Mouse (Mus musculus) heart, embryonic 11.5 days (tissue): ENCODE data around the gene Sez6l2. TPM values are rescaled to one million over a fixed set of nuclear protein-coding genes. Genes with fewer than 3 reads are reported as not detected.

ENCODE experiments used
- ATAC-seq: fragments of 200-750 bp; cut with Nextera tagmentation; replicated peaks from 2 replicates; pipeline ENCODE4 v1.8.0; 2017; ENCODE audit warnings: moderate library complexity; ENCODE audit not compliant: insufficient number of reproducible peaks, low FRiP score, low TSS enrichment
- H3K27ac ChIP-seq: fragments of 300-500 bp; sonication (generic); 2 replicates; pipeline ENCODE4 v1.5.1; 2014; ENCODE audit warnings: mild to moderate bottlenecking, low read depth, low read length
- H3K27me3 ChIP-seq: fragments of 300-500 bp; sonication (generic); 2 replicates; pipeline ENCODE4 v1.6.1; 2014; ENCODE audit warnings: mild to moderate bottlenecking, low read length, mixed read lengths; ENCODE audit not compliant: control insufficient read depth, insufficient read depth
- H3K36me3 ChIP-seq: fragments of 300-500 bp; sonication (generic); 2 replicates; pipeline ENCODE4 v1.6.1; 2014; ENCODE audit warnings: mild to moderate bottlenecking, low read length, moderate library complexity, mixed read lengths; ENCODE audit not compliant: control insufficient read depth, insufficient read depth
- H3K4me1 ChIP-seq: fragments of 300-500 bp; sonication (generic); 2 replicates; pipeline ENCODE4 v1.6.1; 2014; ENCODE audit warnings: low read length; ENCODE audit not compliant: control insufficient read depth, insufficient read depth
- H3K4me2 ChIP-seq: fragments of 300-500 bp; sonication (generic); 2 replicates; pipeline ENCODE4 v1.6.1; 2014; ENCODE audit warnings: mild to moderate bottlenecking, moderate library complexity
- H3K4me3 ChIP-seq: fragments of 300-500 bp; sonication (generic); 2 replicates; pipeline ENCODE4 v1.5.1; 2014; ENCODE audit warnings: low read depth, low read length
- H3K9ac ChIP-seq: fragments of 300-500 bp; sonication (generic); 2 replicates; pipeline ENCODE4 v1.6.1; 2014; ENCODE audit warnings: mild to moderate bottlenecking, low read depth, low read length, moderate library complexity
- H3K9me3 ChIP-seq: fragments of 300-500 bp; sonication (generic); replicated peaks from 2 replicates; pipeline ENCODE4 v1.6.1; 2016; ENCODE audit warnings: low read length; ENCODE audit not compliant: control insufficient read depth
- WGBS: fragments of 180-500 bp; shearing (Covaris S2); extraction: QIAGEN DNeasy Blood & Tissue Kit; methylation state at CpG from one replicate; pipeline ENCODE4 v1.1.7; 2014; ENCODE audit not compliant: insufficient replicate concordance; 5-methylcytosine and 5-hydroxymethylcytosine counted together
- polyA plus RNA-seq: library from polyadenylated mRNA; unstranded; fragments of >200 nt; fragmentation: Nextera tagmentation; extraction: Ambion mirVana; gene quantifications from 2 replicates; pipeline ENCODE4 v1.2.1, GENCODE M21; 2014

Gene Sez6l2
- polyA plus RNA-seq, 1 experiment from 2014 or later: 0.20 TPM

DNA sequence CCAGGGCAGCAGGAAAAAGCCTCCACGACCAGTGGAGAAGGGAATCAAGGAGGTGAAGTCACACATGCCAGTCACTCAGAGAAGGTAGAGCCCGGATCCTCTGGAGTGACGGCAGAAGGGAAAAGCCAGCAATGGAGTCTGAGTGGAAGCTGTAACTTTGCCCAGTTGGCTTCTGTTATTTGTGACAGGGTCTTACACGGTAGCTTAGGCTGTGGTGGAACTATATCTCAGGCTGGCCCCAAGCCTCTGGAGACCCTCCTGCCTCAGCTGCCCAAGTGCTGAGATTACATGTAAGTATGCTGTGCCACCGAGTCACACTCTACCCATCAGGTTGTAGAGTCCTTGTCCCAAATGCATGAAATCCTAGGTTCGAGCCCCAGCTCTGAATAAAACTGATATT, 63.0 kb downstream of the Sez6l2 start:
- Histone ChIP-seq H3K27me3 (no peaks in the 10 kb centered on the region), H3K4me1 (peaks cover 26% of the 10 kb centered on the region), H3K4me3 (peak overlapping the region; percentile 44; the same call in 1 of the 2 replicates), H3K9ac (no peak overlapping the region), H3K27ac (no peak overlapping the region), H3K9me3 (no peaks in the 10 kb centered on the region), H3K4me2 (no peak overlapping the region), H3K36me3 (peaks cover 6% of the 10 kb centered on the region)
- no peak for ATAC-seq
- 93% methylated on average over 6 of the region's 6 CpGs for WGBS

DNA sequence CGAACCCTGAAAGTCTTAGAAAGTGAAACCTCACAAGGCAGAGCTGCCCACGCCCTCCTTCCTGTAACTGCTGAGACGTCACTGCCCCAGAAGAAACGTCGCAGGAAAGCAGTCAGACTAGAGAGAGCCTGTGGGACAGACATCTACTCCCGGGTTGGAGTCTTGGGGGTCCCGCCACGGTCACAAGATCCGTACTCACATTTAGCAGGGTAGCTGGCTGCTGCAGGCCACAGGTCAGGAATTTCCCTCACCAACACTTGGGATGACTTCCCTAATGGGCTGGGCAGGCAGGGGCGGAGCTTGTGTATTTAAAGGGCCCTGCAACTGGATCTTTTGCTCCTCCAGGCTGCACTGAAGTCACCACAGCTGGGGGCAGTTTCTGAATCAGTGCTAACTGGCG, 64.0 kb downstream of the Sez6l2 start, which contains the start of gene Mvp:
Mvp (minus strand) TSS at position 302 of the 400 bp plus-strand sequence.
- peak within 1 kb of the TSS; percentile 66 for H3K4me3 ChIP-seq
- H3K9ac ChIP-seq: peak within 1 kb of the TSS; percentile 94
- no peak for ATAC-seq
- peak within 1 kb of the TSS; percentile 86 for H3K4me2 ChIP-seq
- H3K4me1 ChIP-seq: peaks cover 21% of the 10 kb centered on the region
- peak within 1 kb of the TSS; percentile 5; the same call in 1 of the 2 replicates for H3K27ac ChIP-seq
- WGBS: 31% methylated on average over 11 of the region's 11 CpGs
- H3K27me3 ChIP-seq: no peaks in the 10 kb centered on the region
- H3K36me3 ChIP-seq: peaks cover 6% of the 10 kb centered on the region
- no peaks in the 10 kb centered on the region for H3K9me3 ChIP-seq

DNA sequence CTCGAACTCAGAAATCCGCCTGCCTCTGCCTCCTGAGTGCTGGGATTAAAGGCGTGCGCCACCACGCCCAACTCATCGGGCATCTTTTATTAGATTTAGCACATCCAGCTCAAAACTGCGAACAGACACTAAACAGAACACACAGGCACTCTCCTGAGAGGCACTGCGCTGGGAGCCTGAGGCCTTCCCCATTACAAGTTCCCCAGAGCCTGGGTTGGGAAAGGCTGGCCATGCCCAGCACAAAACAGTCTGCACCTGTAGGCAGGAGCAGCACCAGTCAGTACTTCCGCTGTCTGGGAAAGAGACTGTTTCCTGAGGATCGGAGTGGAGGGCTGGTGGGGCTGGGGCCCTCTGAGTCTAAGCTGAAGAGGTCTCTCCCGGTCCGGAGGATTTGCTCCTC, 64.6 kb downstream of the Sez6l2 start:
- H3K4me2 ChIP-seq: peak overlapping the region; percentile 86

DNA sequence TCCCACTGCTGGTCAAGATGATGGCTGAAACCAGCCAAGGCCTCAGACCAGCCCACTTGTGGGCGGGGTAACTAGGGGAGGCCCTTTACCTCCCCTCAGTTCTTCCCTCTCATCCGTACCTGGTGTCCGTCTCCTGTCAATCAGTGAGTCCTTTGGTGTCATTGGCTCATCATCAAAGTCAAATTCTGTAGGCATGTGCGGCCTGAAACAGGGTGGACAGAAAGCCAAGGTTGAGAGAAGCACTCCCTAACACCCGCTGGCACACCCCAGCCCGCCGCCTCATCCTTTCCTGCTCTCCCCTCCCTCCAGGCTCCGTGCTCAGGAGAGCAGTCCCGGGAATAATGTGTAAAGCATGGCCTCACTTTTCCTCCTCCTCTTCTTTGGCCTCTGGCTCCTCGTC, 65.7 kb downstream of the Sez6l2 start:
- Histone ChIP-seq H3K4me2 (peak overlapping the region; percentile 86), H3K4me3 (peak overlapping the region; percentile 66), H3K36me3 (peaks cover 6% of the 10 kb centered on the region), H3K4me1 (peaks cover 28% of the 10 kb centered on the region), H3K27me3 (no peaks in the 10 kb centered on the region), H3K9me3 (no peaks in the 10 kb centered on the region), H3K9ac (peak overlapping the region; percentile 94), H3K27ac (peak overlapping the region; percentile 97)
- ATAC-seq: peak; percentile 60
- WGBS: 2% methylated on average over 10 of the region's 10 CpGs

More for the DNA sequence above, 64.6 kb downstream of the Sez6l2 start:
- WGBS: 88% methylated on average over 12 of the region's 12 CpGs
- Histone ChIP-seq H3K27ac (no peak overlapping the region), H3K4me3 (no peak overlapping the region), H3K9me3 (no peaks in the 10 kb centered on the region), H3K4me1 (peaks cover 23% of the 10 kb centered on the region), H3K9ac (no peak overlapping the region), H3K36me3 (peaks cover 6% of the 10 kb centered on the region), H3K27me3 (no peaks in the 10 kb centered on the region)
- no peak for ATAC-seq

DNA sequence TGATC, 65.9 kb downstream of the Sez6l2 start, which contains the start of gene Pagr1b:
Pagr1b (minus strand) TSS at position 4 of the 5 bp plus-strand sequence.
- H3K9ac ChIP-seq: peak within 1 kb of the TSS; percentile 94
- H3K27ac ChIP-seq: peak within 1 kb of the TSS; percentile 97
- ATAC-seq: no peak
- peaks cover 29% of the 10 kb centered on the region for H3K4me1 ChIP-seq
- H3K27me3 ChIP-seq: no peaks in the 10 kb centered on the region
- no peaks in the 10 kb centered on the region for H3K9me3 ChIP-seq
- peak within 1 kb of the TSS; percentile 66 for H3K4me3 ChIP-seq
- peak within 1 kb of the TSS; percentile 86 for H3K4me2 ChIP-seq
- peaks cover 6% of the 10 kb centered on the region for H3K36me3 ChIP-seq

DNA sequence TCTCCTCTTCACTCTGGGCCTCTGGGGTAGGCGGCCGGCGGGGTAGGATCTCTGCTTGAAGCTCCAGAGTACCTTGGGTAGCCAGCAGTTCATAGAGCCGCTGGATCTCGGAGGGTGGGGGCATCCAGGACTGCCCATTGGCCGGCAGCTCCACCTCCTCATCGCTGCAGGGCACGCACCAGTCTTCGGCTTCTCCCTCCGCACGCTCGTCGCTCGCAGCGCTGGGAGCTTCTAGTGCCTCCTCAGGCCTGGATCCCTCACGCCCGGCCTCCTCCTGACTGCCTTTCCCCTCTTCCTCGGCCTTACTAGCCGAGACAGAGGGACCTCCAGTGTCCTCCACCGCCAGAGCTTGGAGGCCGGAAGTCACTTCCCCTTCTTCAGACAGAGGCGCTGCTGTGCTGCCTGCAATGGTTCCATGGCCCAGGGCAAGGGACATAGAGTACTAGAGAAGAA, 66.1 kb downstream of the Sez6l2 start:
- Histone ChIP-seq H3K27ac (peak overlapping the region; percentile 97), H3K4me3 (peak overlapping the region; percentile 66), H3K36me3 (peaks cover 6% of the 10 kb centered on the region), H3K4me2 (peak overlapping the region; percentile 86), H3K4me1 (peaks cover 32% of the 10 kb centered on the region), H3K9ac (peak overlapping the region; percentile 94), H3K27me3 (no peaks in the 10 kb centered on the region), H3K9me3 (no peaks in the 10 kb centered on the region)
- ATAC-seq: peak; percentile 64
- WGBS: 0% methylated on average over 22 of the region's 22 CpGs

DNA sequence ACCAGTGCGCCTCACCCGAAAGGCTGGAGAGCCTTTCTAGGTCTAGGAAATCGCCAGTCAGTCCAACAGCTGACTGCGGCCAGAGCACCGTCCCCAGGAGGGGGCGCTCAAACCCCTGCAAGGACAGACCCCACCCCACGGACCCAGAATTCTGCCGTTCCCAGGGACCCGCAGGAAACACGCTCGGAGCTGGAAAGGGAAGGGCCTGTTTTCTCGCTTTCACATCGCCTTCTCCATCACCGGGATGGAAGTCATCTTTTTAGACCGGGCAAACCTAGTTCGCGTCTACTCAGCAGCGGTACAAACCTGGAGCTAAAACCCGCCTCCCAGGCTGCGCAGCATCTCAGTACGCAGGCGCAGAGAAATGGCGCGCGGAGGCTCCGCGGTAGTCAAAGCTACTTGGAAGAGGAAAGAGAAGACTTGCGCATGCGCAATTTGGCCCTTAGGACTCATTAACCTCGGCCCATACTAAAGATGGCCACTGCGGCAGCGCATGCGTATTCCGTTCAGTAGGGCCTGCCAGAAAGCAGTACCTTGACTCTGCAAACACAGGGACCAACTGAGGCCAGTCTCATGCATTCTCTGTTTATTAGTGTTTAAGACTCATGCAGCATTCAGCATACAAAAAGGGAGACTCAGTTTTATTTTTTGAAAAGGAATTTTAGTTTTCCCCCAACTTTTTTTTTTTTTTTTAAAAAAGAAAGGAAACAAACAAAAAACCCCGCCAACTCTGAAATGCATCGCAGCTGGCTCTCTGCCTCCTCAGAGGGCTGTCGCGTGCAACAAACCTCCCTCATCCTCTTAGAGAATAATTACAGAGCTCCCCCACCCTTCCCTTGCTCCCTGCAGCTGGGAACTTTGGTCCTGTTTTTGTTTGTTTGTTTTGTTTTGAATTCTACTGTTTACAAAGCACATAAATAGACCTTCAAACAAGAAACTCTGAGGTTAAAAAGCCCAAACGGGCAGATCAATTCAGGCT, 66.9 kb downstream of the Sez6l2 start, which contains the start of gene Pagr1a:
Pagr1a (minus strand) TSS at position 382 of the 979 bp plus-strand sequence.
- 4% methylated on average over 39 of the region's 39 CpGs for WGBS
- ATAC-seq: peak; percentile 70
- Histone ChIP-seq H3K9me3 (no peaks in the 10 kb centered on the region), H3K36me3 (peaks cover 8% of the 10 kb centered on the region), H3K4me1 (peaks cover 38% of the 10 kb centered on the region), H3K4me3 (peak within 1 kb of the TSS; percentile 66), H3K27ac (peak within 1 kb of the TSS; percentile 97), H3K9ac (peak within 1 kb of the TSS; percentile 94), H3K27me3 (no peaks in the 10 kb centered on the region), H3K4me2 (peak within 1 kb of the TSS; percentile 86)

DNA sequence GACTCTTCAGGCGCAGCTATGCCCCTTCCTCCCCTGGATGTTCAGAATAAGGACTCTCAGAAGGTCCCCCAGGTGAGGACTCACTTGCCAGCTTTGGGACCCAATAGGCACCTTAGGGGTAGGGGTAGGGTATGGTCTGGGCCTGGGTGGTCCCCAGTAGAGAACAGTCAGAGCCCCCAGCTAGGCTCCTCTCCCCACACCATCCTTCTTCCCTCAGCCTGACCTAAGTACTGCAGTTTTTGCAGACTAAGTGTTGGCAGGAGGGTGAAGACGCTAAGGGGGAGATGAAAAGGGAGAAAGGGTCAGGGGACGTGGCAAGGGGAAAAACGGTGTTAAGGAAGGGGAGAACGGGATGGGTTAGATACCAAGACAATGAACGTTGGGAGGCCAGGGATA, 67.6 kb downstream of the Sez6l2 start:
- no peak overlapping the region for H3K4me3 ChIP-seq
- ATAC-seq: no peak
- WGBS: 37% methylated on average over 6 of the region's 6 CpGs
- H3K9ac ChIP-seq: peak overlapping the region; percentile 39; the same call in 1 of the 2 replicates
- H3K36me3 ChIP-seq: peaks cover 11% of the 10 kb centered on the region
- no peaks in the 10 kb centered on the region for H3K9me3 ChIP-seq
- peaks cover 43% of the 10 kb centered on the region for H3K4me1 ChIP-seq
- no peaks in the 10 kb centered on the region for H3K27me3 ChIP-seq
- no peak overlapping the region for H3K4me2 ChIP-seq
- H3K27ac ChIP-seq: no peak overlapping the region
